Mouse (Mus musculus): ENCODE results near the gene Txndc17.

The Txndc17 gene

DNA sequence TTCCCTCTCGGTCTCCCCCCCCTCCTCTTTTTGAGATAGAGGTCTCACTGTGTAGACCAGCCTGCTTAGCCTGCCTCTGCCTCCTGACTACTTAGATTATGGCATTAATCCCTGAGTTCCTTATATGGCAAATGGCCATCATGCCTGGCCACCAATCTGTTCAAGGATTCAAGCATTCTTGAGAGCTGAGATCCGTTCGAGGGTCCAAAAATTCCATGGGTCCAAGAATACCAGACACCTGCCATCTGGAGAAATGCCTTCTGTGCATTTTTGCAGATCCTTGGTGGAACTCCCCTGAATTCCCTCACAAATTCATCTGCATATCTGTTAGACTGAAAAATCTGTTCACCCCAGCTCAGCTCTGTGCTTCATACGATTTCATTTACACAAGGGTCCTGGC is 16.1 kb downstream of the Txndc17 start:
- DNase-seq (ENCODE audit: low read depth, low spot score) = no peak

DNA sequence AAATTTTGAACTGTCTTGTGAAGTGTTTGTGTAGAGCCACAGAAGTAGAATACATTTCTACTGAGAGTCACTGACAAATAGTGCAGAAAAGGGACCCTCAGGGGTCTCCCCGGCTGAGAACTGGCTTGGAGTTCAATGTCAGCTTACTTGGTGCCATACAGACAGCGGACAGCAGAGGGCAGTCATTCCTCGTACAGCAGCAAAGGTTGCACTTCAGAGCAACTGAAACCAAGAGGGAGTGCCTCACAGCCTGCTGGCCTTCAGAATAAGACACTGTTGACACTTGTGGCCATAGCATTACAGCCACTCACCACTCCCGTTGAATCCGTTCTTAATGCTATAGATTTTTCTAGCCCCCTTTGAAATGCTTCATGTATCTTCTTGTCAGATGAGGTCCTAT is 17.5 kb downstream of the Txndc17 start:
- peak; percentile 47 for DNase-seq (ENCODE audit: low read depth, low spot score)

DNA sequence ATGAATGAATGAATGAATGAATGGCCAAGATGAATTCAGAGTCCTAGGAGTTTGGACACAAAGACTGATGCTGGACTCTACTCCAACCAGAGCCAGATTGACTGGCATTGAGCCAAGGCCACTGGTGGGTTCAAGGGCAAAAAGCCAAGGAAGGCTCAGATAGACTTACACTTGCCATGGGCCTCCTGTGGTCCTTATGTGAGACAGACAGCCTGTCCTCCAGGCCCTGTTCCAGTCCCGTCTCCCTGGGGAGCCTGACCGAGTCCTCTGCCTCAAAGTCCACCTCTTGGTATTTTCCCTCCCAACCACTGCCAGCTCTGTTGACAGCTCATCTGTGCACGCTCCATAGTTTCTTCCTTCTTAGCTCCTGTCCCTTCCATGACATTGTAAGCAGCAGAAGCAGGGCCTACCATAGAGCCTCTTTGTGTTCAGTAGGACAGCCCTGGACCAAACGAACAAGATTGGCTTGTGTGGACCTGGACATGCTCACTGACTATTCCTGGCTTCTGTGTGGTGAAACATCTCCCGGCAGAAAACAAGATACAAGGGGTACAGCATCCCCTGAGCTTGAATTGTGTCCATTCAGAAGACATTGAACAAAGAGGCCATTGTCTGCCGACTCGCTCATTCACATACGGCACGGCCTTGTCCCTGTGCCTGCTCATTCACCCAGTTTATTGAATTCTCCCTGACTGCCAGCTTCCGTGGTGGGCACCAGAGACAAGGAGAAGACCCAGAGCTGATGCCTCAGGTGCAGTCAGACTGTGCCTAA is 18.9 kb downstream of the Txndc17 start:
- DNase-seq (ENCODE audit: low read depth, low spot score) = no peak

DNA sequence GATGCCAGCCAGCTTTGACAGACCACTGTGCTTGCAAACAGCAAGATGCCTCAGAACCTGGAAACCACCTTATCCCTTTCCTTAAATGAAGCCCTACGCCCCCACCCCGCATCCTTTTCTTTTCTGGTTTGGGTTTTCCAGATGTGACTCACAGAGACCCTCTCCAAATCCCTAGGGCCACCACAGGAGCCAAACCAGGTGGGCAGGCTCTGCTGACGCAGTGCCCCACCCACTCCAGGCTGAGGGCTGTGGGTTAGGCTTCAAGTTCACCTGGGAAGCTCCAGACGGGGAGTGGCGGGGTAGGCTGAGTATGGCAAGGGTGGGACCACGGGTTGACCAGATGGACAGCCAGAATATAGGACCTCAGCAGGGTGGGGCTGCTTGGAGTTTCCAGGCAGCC is 19.6 kb downstream of the Txndc17 start:
- no peak for DNase-seq (ENCODE audit: low read depth, low spot score)

DNA sequence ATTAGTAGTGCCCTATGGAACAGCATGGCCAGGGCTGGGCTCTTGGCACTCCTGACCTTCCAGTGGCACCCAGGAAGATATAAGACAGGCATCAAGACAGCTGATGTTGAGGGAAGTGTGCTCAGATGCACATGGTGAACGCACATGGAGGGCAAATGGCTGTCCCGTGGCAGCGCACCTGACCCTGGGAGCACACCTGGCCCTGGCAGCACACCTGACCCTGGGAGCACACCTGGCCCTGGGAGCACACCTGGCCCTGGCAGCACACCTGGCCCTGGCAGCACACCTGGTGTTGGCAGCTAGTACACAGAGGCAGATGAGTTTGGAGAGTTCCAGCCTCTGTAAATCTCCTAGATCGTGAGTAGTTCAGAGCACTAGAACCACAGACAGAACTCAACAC is 21.2 kb downstream of the Txndc17 start:
- DNase-seq (ENCODE audit: low read depth, low spot score) = no peak

DNA sequence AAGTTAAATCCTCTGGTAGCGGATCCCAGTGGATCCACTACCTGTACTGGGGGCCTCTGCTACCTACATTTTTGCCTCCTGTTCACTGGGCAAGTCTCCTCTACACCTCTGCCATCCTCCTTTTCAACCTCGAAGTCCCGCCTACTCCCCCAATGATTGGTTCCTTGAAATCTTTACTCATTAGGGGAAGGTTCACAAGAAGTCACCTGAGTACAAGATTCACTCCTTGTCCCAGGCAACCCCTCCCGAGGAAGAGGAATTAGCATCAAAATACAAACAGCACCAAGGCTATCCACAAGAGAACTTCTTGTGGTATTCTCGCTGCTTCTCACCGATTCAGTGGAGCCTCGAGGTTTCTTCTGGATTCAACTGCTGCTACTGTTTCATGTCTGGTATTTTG is 24.7 kb downstream of the Txndc17 start:
- DNase-seq (ENCODE audit: low read depth, low spot score) = peak; percentile 31

DNA sequence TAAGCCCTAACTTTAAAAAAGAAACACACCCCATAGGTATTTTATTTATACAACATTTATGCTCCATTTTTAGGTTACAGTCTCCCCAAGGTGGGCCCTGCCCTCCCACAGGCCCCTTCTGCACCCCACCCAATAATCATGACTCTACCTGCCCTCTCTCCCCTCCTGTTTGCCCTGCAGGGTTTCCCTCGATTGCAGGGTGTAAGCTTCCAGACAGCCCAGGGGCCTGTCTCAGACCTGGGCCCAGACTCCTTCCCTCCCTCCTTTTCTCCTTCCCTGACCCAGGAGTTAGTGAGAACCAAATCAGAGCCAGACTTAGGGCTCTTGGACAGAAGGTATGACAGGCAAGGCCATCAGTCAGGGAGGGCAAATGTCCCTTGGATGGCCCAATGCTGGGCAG is 25.6 kb downstream of the Txndc17 start:
- no peak for DNase-seq (ENCODE audit: low read depth, low spot score)

DNA sequence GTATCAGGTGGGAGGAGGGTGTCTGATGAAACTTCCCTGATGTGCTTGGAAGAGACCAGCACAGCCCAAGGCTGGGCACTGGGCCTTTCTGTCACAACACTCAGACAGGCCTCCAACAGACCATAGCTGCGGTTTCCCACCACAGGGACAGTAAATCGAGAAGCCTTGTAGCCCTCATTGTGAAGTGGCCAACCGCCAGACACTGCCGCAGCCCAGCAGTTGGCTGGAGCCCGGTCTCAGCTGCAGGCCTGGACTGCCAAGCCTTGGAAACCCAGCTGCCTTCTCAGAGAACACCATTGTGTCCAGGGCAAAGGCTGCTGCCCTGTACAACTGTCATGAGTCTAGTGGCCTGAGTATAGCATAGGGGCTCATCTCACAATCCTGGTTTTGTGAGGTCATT is 26.7 kb downstream of the Txndc17 start:
- DNase-seq (ENCODE audit: low read depth, low spot score) = no peak

DNA sequence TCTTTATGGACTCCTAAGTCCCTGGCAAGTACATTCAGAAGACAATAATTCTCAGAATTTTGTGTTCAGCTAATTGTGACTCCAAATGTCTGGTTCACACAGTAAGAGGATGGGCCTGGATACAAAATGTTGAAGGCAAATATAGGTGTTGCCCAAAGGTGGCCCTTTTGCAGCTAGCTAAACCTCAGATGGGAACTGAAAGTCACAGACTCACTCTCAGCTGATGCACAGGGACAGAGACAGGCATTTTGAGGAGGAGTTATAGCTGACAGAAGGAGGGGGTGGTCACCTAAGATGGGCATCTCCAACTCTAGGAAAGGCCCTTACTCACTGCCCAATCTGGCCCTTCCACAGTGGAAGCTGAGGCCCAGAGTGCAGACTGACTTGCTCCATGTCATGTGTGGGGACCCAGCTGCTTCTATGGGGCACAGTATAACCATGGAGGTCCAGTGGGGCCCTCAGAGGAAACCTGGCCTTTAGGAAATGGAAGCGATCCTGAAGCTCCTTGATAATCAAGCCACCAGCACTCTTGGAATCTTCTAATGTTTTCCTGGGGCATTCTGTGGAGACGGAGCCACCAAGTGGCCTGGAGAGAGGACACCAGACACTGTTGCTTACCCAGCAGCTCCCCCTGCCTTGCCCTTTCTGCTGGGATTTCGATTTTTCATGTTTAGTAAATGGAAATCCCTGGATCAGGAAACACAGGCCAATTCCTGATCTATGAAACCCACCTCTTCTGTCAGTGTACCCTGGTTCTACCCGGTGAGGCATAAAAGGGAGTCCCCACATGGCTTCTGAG is 32.9 kb downstream of the Txndc17 start:
- no peak for DNase-seq (ENCODE audit: low read depth, low spot score)

DNA sequence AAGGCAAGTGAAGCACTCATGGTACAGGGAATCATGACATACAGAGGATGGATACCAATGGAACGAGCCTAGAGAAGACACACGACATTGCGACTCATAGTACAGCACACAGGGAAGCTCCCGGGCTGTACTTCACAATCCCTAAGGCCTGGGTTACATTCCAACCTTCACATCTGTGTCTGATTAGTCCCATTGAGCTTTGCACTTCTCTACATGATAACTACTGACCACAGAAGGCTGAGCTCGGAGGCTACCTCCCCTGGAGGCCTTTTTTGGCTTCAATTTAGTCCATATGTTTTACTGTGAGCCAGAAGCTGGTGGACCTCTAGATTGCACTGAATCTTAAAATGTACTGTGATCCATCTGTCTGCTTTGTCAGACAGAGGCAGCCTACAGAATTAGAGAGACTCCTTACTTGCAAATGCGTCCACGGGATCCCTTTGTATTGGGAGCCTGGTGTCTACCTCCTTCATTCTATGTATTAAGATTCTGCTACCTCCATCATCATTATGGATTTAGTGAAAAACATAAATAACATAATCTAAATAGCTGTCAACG is 37.9 kb downstream of the Txndc17 start:
- DNase-seq (ENCODE audit: low read depth, low spot score) = no peak

DNA sequence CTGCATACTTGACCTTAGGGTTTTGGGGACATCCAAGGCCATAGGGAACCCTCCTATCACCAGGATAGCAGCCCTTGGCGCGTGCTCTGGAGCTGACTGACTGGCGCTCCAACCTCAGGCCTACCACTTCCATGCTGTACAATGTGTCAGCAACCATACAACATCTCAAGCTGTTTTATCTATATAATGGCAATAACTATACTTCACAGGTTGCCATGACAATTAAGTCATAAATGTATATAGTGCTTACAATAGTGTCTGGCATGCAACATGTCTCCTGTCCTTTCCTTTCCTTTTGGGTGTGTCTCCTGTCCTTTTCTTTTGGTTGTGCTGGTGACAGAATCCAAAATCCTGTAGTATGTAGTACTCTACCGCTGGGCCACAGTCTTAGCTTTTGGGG is 48.3 kb downstream of the Txndc17 start:
- DNase-seq (ENCODE audit: low read depth, low spot score) = no peak

DNA sequence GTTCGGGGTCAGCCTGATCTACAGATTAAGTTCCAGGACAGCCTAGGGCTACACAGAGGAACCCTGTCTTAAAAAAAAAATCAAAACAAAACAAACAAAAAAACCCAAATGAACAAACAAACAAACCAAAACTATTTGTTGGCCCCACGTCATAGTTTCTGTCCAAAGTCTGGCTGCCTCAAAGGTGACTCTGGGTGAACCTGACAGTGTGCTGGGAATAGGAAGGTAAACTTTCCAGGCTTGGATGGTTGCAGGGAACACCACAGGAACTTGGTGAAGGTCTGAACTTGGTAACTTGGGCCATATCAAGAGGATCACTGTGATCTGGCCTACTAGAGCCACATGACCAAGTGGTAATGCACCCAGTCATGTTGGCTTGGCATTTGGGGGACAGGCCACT is 49.1 kb downstream of the Txndc17 start:
- no peak for DNase-seq (ENCODE audit: low read depth, low spot score)

Data from WW6 (cell line).